Mouse (Mus musculus) CD4-positive helper T cell, adult 2 months (primary cell): Measurements from ENCODE around the gene Bahcc1.

Experiments used
- DNase-seq: peaks from one replicate; pipeline ENCODE4 v3.0.0-alpha.2; 2012; ENCODE audit warnings: low read depth, missing footprints, low spot score

The Bahcc1 gene

GRCm38 (mm10) chr11:120206669-120207090 lies 26.1 kb upstream of the Bahcc1 start:
- no peak for DNase-seq

- DNase-seq: peak; percentile 42
These were observed 23.9 kb upstream of the Bahcc1 start for GRCm38 (mm10) chr11:120208848-120209247.

- DNase-seq: no peak
These were observed 23.3 kb upstream of the Bahcc1 start for GRCm38 (mm10) chr11:120209462-120209861.

- DNase-seq: no peak
These were observed 17.0 kb upstream of the Bahcc1 start for GRCm38 (mm10) chr11:120215726-120216241.

GRCm38 (mm10) chr11:120216540-120217324 lies 16.0 kb upstream of the Bahcc1 start:
- DNase-seq: no peak

GRCm38 (mm10) chr11:120218176-120218856 lies 14.4 kb upstream of the Bahcc1 start:
- no peak for DNase-seq

GRCm38 (mm10) chr11:120218946-120219345 lies 13.8 kb upstream of the Bahcc1 start:
- DNase-seq: no peak

GRCm38 (mm10) chr11:120219916-120220522 lies 12.7 kb upstream of the Bahcc1 start:
- no peak for DNase-seq

- DNase-seq: no peak
These were observed 11.6 kb upstream of the Bahcc1 start for GRCm38 (mm10) chr11:120220963-120221827.

- DNase-seq: no peak
These were observed 10.2 kb upstream of the Bahcc1 start for GRCm38 (mm10) chr11:120222425-120223104.

- DNase-seq: no peak
These were observed 8.9 kb upstream of the Bahcc1 start for GRCm38 (mm10) chr11:120223586-120224487.

GRCm38 (mm10) chr11:120224488-120225255 lies 8.1 kb upstream of the Bahcc1 start:
- DNase-seq: no peak

- DNase-seq: no peak
These were observed 7.2 kb upstream of the Bahcc1 start for GRCm38 (mm10) chr11:120225256-120226195.

GRCm38 (mm10) chr11:120226421-120227280 lies 6.1 kb upstream of the Bahcc1 start:
- DNase-seq: no peak

- no peak for DNase-seq
These were observed 5.1 kb upstream of the Bahcc1 start for GRCm38 (mm10) chr11:120227571-120228051.

GRCm38 (mm10) chr11:120228116-120228890 lies 4.4 kb upstream of the Bahcc1 start:
- no peak for DNase-seq
